Comparison of ENCODE assay signal across 9 mouse cellular contexts in genomic region chr4:120368663-120369062, GRCm38 (mm10). TPM values are rescaled to one million over a fixed set of nuclear protein-coding genes. Genes with fewer than 3 reads are reported as not detected.
A peak's percentile ranks its signal among the peaks of the same experiment; 100 is the strongest.
DNase-seq lines count a peak whose midpoint lies in the region; ATAC-seq and TF ChIP-seq lines count a peak whose summit lies in the region.
"Had no signal": no experiment of that assay in that cellular context is flagged by ENCODE, and none has a peak within 500 bp of the region (broad histone marks: within the 10 kb centered on the region; RNA-seq: fewer than 3 reads in every experiment).

No protein-coding gene starts in this region.

- no peaks in the 10 kb centered on the region for H3K36me3 ChIP-seq in CH12.LX (replicated peaks in 1 of 2; ENCODE audit: control insufficient read depth in 1 of 2, insufficient read depth in 1 of 2, low read length in 1 of 2)
- H3K36me3 ChIP-seq in forebrain, embryonic 13.5 days (ENCODE audit: poor library complexity, severe bottlenecking) = no peaks in the 10 kb centered on the region
- H3K36me3 ChIP-seq in liver, postnatal 0 days (replicated peaks; ENCODE audit: insufficient read depth, low read length) = no peaks in the 10 kb centered on the region
- H3K36me3 ChIP-seq: hindbrain, embryonic 15.5 days had no signal

- dilution Hi-C loops in CH12.LX (cut with MboI; ENCODE audit: extremely low pct_ligation_motif_present, extremely low pct_unique_long_range_greater_than_20kb, low sequenced_read_pairs) = no loop called here

- H3K9me3 ChIP-seq in CH12.LX (replicated peaks; ENCODE audit: low read length) = no peaks in the 10 kb centered on the region
- H3K9me3 ChIP-seq in forebrain, embryonic 13.5 days (replicated peaks) = no peaks in the 10 kb centered on the region
- H3K9me3 ChIP-seq in liver, postnatal 0 days (ENCODE audit: low read length) = no peaks in the 10 kb centered on the region
- H3K9me3 ChIP-seq: hindbrain, embryonic 15.5 days had no signal

- peak; percentile 38 for DNase-seq in 3134 (ENCODE audit: extremely low read depth, insufficient read length, low spot score)
- DNase-seq in CH12.LX (ENCODE audit: extremely low read depth) = peak; percentile 86
- peak; percentile 31 for DNase-seq in c-Kit-positive CD71-positive TER-119-positive erythroid progenitor cells, embryonic 14.5 days (ENCODE audit: low spot score)
- peak; percentile 33 to 65 for DNase-seq in kidney, adult 8-10 months
- DNase-seq in liver, postnatal 0 days = peak; percentile 68
- DNase-seq in right cerebral cortex, postnatal 25 days = peak; percentile 70
- no peak for DNase-seq in yolk sac, embryonic 10.5 days (ENCODE audit: low spot score)

- H3K4me3 ChIP-seq in CH12.LX (replicated peaks in 1 of 3; ENCODE audit: low read depth in 2 of 3, low read length in 2 of 3, poor library complexity in 1 of 3) = peak overlapping the region; percentile 17 to 57 (median 45)
- no peak overlapping the region for H3K4me3 ChIP-seq in forebrain, embryonic 13.5 days
- H3K4me3 ChIP-seq in liver, postnatal 0 days (ENCODE audit: low read depth, low read length) = no peak overlapping the region
- H3K4me3 ChIP-seq: hindbrain, embryonic 15.5 days had no signal

- H3K4me1 ChIP-seq in CH12.LX (ENCODE audit: control insufficient read depth in 1 of 2, insufficient read depth in 2 of 2) = peaks cover 4 to 61% of the 10 kb centered on the region in 2 experiments
- H3K4me1 ChIP-seq in forebrain, embryonic 13.5 days = peaks cover 61% of the 10 kb centered on the region
- peaks cover 3% of the 10 kb centered on the region; the same call in 1 of the 2 replicates for H3K4me1 ChIP-seq in liver, postnatal 0 days (ENCODE audit: insufficient read depth)

- peaks cover 14% of the 10 kb centered on the region for H3K27me3 ChIP-seq in CH12.LX (replicated peaks)
- peaks cover 12% of the 10 kb centered on the region; the same call in 1 of the 2 replicates for H3K27me3 ChIP-seq in forebrain, embryonic 13.5 days
- H3K27me3 ChIP-seq in liver, postnatal 0 days (ENCODE audit: insufficient read depth, low read length) = no peaks in the 10 kb centered on the region

- TF ChIP-seq CTCF in CH12.LX (conservative IDR thresholded peaks at IDR 0.05 in 1 of 2, IDR thresholded peaks at IDR 0.05 in 1 of 2; ENCODE audit: low read depth in 2 of 2, low read length in 2 of 2) = peak; percentile 65 to 91
- peak; percentile 85 for TF ChIP-seq CTCF in liver, postnatal 0 days (IDR thresholded peaks at IDR 0.05; ENCODE audit: low read depth)

- peak overlapping the region; percentile 68 for H3K9ac ChIP-seq in CH12.LX (ENCODE audit: insufficient read depth, low read depth)
- no peak overlapping the region for H3K9ac ChIP-seq in forebrain, embryonic 13.5 days
- no peak overlapping the region for H3K9ac ChIP-seq in liver, postnatal 0 days (replicated peaks)
- H3K9ac ChIP-seq: hindbrain, embryonic 15.5 days had no signal

- H3K27ac ChIP-seq in CH12.LX (ENCODE audit: insufficient read depth, low read depth) = peak overlapping the region; percentile 43; the same call in 1 of the 2 replicates
- 0 out of 2 replicates have a peak overlapping the region, but pooled peaks have one; percentile 7 for H3K27ac ChIP-seq in forebrain, embryonic 13.5 days
- no peak overlapping the region for H3K27ac ChIP-seq in liver, postnatal 0 days (ENCODE audit: low read depth)
- H3K27ac ChIP-seq: hindbrain, embryonic 15.5 days had no signal

- peak overlapping the region; percentile 96 for H3K4me2 ChIP-seq in CH12.LX (ENCODE audit: insufficient read depth, low read depth, poor library complexity, severe bottlenecking)
- H3K4me2 ChIP-seq in forebrain, embryonic 13.5 days = no peak overlapping the region
- no peak overlapping the region for H3K4me2 ChIP-seq in liver, postnatal 0 days (ENCODE audit: low read depth, low read length)
- H3K4me2 ChIP-seq: hindbrain, embryonic 15.5 days had no signal

- no peak for TF ChIP-seq EP300 in CH12.LX (IDR thresholded peaks at IDR 0.05; ENCODE audit: low read length)
- no peak for TF ChIP-seq EP300 in liver, postnatal 0 days (IDR thresholded peaks at IDR 0.05; ENCODE audit: low read depth)

- peak; percentile 71 for TF ChIP-seq RAD21 in CH12.LX (IDR thresholded peaks at IDR 0.05; ENCODE audit: low read depth, low read length)

- 0 out of 2 replicates have a peak, but pooled peaks have one; percentile 33 for TF ChIP-seq POLR2A in CH12.LX (IDR thresholded peaks at IDR 0.05; ENCODE audit: low read depth, low read length)

- no peaks in the 10 kb centered on the region for H3K79me2 ChIP-seq in CH12.LX (replicated peaks; ENCODE audit: control insufficient read depth, extremely low read depth, insufficient read depth, poor library complexity, severe bottlenecking)

- peak; percentile 55 for ATAC-seq in forebrain, embryonic 13.5 days
- ATAC-seq in liver, postnatal 0 days = peak; percentile 45; the same call in 1 of the 2 replicates

- in situ Hi-C loops in CH12.LX (cut with MboI; ENCODE audit: low pct_ligation_motif_present, low pct_unique_long_range_greater_than_20kb, low sequenced_read_pairs) = no loop called here

- 11% methylated on average over 4 of the region's 4 CpGs for WGBS in forebrain, embryonic 13.5 days
- 7% methylated on average over 4 of the region's 4 CpGs for WGBS in liver, postnatal 0 days (ENCODE audit: insufficient replicate concordance)

TF ChIP-seq in CH12.LX, 34 proteins besides CTCF, POLR2A, EP300 and RAD21:
- TF ChIP-seq HCFC1 (IDR thresholded peaks at IDR 0.05; ENCODE audit: low read depth, low read length) = no peak
- TF ChIP-seq SMC3 (IDR thresholded peaks at IDR 0.05; ENCODE audit: low read depth, low read length) = peak; percentile 66
- no peak for TF ChIP-seq MYC (IDR thresholded peaks at IDR 0.05; ENCODE audit: low read depth, low read length)
- TF ChIP-seq E2F4 (IDR thresholded peaks at IDR 0.05; ENCODE audit: insufficient replicate concordance, low read depth, low read length) = no peak
- TF ChIP-seq ELF1 (IDR thresholded peaks at IDR 0.05; ENCODE audit: low read depth, low read length) = peak; percentile 77
- TF ChIP-seq ZNF384 (IDR thresholded peaks at IDR 0.05; ENCODE audit: low read depth, low read length) = no peak
- peak; percentile 20; the same call in 1 of the 2 replicates for TF ChIP-seq TCF12 (IDR thresholded peaks at IDR 0.05; ENCODE audit: low read depth, low read length)
- TF ChIP-seq ZKSCAN1 (IDR thresholded peaks at IDR 0.05; ENCODE audit: borderline replicate concordance, low read depth, low read length) = no peak
- TF ChIP-seq CHD1 (IDR thresholded peaks at IDR 0.05; ENCODE audit: low read depth, low read length) = no peak; the same call in 1 of the 2 replicates

RNA-seq across cellular contexts. Expression of gene Scmh1, which starts 36.4 kb away (rescaled TPM):
- total RNA-seq in CH12.LX (2012; rRNA removed) (3.5 and 3.8 TPM in 2 replicates), CH12.LX (2014; rRNA removed) (1.6 and 3.2 TPM in 2 replicates)
- 19.2 and 24.0 TPM in 2 replicates for polyA plus RNA-seq in CH12.LX (2012; ENCODE audit: insufficient read length, low read depth)
- 48.9 and 49.7 TPM in 2 replicates for polyA plus RNA-seq in forebrain, embryonic 13.5 days (2015; fragmentation: Nextera tagmentation; extraction: Ambion mirVana)
- 9.0 and 10.7 TPM in 2 replicates for polyA plus RNA-seq in liver, postnatal 0 days (2015; fragmentation: Nextera tagmentation; extraction: Ambion mirVana)

Comparison
In these comparisons a context has a peak if more than half of its experiments do, and no peak if none do; other contexts are left out.
1. H3K4me3 ChIP-seq: peak in CH12.LX (3 of 3); none in forebrain, embryonic 13.5 days (single experiment) and liver, postnatal 0 days (single experiment).